Mouse (Mus musculus) hindbrain, embryonic 11.5 days (tissue): ENCODE results near the gene Camta1. TPM values are rescaled to one million over a fixed set of nuclear protein-coding genes. Genes with fewer than 3 reads are reported as not detected.

Source experiments
- ATAC-seq: fragments of 200-750 bp; cut with Nextera tagmentation; 2 replicates; pipeline ENCODE4 v1.8.0; 2017; ENCODE audit warnings: mild to moderate bottlenecking, moderate TSS enrichment, moderate library complexity; ENCODE audit not compliant: low FRiP score
- DNase-seq: peaks from one replicate; pipeline ENCODE4 v3.0.0-alpha.2; 2015; ENCODE audit warnings: low spot score
- H3K27ac ChIP-seq: fragments of 300-500 bp; sonication (generic); 2 replicates; pipeline ENCODE4 v1.5.1; 2014; ENCODE audit warnings: mild to moderate bottlenecking, low read depth, low read length
- H3K27me3 ChIP-seq: fragments of 300-500 bp; sonication (generic); 2 replicates; pipeline ENCODE4 v1.6.1; 2014; ENCODE audit warnings: mild to moderate bottlenecking, low read length, moderate library complexity, mixed read lengths; ENCODE audit not compliant: control insufficient read depth, insufficient read depth
- H3K36me3 ChIP-seq: fragments of 300-500 bp; sonication (generic); 2 replicates; pipeline ENCODE4 v1.6.1; 2014; ENCODE audit warnings: mild to moderate bottlenecking, low read length, moderate library complexity, mixed read lengths; ENCODE audit not compliant: control insufficient read depth, insufficient read depth
- H3K4me1 ChIP-seq: fragments of 300-500 bp; sonication (generic); replicated peaks from 2 replicates; pipeline ENCODE4 v1.6.1; 2014; ENCODE audit warnings: low read length, mixed read lengths; ENCODE audit not compliant: control insufficient read depth, insufficient read depth
- H3K4me2 ChIP-seq: fragments of 300-500 bp; sonication (generic); replicated peaks from 2 replicates; pipeline ENCODE4 v1.6.1; 2014; ENCODE audit warnings: mild to moderate bottlenecking, low read depth, low read length
- H3K4me3 ChIP-seq: fragments of 300-500 bp; sonication (generic); 2 replicates; pipeline ENCODE4 v1.5.1; 2014; ENCODE audit warnings: low read depth, low read length
- H3K9ac ChIP-seq: fragments of 300-500 bp; sonication (generic); 2 replicates; pipeline ENCODE4 v1.6.1; 2014; ENCODE audit warnings: low read depth, low read length
- H3K9me3 ChIP-seq: fragments of 300-500 bp; sonication (generic); 2 replicates; pipeline ENCODE4 v1.6.1; 2016; ENCODE audit warnings: low read length; ENCODE audit not compliant: control insufficient read depth
- WGBS: fragments of 180-500 bp; shearing (Covaris S2); extraction: QIAGEN DNeasy Blood & Tissue Kit; methylation state at CpG from one replicate; pipeline ENCODE4 v1.1.7; 2014; 5-methylcytosine and 5-hydroxymethylcytosine counted together
- polyA plus RNA-seq: library from polyadenylated mRNA; unstranded; fragments of >200 nt; fragmentation: Nextera tagmentation; extraction: Ambion mirVana; gene quantifications from 2 replicates; pipeline ENCODE4 v1.2.1, GENCODE M21; 2014

The Camta1 gene
- polyA plus RNA-seq, 1 experiment from 2014 or later, result 130 TPM

DNA sequence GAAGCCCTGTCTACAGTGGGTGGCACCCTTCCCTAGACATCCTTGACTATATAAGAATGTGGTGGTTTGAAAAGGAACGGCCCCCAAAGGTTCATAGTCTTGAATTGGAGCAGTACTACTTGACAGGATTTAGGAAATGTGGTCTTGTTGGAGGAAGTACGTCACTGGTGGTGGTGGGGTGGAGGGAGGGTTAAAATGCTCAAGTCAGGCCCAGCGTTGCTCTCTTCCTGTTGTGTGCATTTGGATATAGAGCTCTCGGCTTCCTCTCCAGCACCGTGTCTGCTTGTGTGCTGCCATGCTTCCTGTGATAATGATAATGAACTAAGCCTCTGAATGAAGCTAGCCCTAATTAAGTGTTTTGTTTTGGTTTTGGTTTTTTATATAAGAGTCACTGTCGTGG is 114.0 kb downstream of the Camta1 start:
- 88% methylated on average over 6 of the region's 6 CpGs for WGBS
- Histone ChIP-seq H3K36me3 (no peaks in the 10 kb centered on the region), H3K9me3 (no peaks in the 10 kb centered on the region), H3K27me3 (no peaks in the 10 kb centered on the region), H3K4me2 (no peak overlapping the region), H3K4me3 (no peak overlapping the region), H3K9ac (no peak overlapping the region), H3K4me1 (no peaks in the 10 kb centered on the region; the same call in 1 of the 2 replicates), H3K27ac (no peak overlapping the region)
- no peak for DNase-seq
- ATAC-seq, result no peak

DNA sequence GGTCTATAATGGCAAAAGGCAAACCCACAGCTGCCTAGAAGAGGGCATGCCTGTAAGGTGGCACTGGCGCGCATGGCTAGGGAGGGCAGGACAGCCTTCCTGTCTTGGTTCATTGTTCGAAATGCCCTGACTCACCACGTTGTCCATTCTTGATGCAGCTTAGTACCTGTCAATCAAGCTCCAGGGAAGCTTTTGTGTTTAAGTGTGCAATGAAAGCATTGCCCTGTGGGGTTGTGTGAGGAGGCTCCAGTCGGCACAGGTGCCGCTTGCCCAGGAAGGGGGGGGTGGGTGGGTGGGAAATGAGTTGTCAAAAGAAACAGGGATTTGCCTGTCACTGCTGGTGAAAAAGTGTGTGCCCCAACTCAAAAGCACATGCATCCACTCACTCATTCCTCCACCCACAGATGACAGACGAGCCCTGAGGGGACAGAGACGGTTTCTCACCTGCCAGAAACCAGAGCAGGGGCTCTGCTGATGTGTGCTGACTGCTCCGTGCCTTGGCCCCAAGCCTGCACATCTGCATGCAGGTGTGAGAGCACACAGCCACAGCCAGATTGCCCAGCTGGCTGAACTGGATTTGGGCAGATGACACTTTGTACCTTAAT is 115.6 kb downstream of the Camta1 start:
- DNase-seq, result no peak
- no peak overlapping the region for H3K27ac ChIP-seq

GRCm38 (mm10) chr4:151741249-151742137 is 120.2 kb downstream of the Camta1 start:
- no peak overlapping the region for H3K4me2 ChIP-seq
- no peak overlapping the region for H3K9ac ChIP-seq
- no peak overlapping the region for H3K27ac ChIP-seq
- no peak for ATAC-seq
- no peaks in the 10 kb centered on the region for H3K36me3 ChIP-seq
- 69% methylated on average over 20 of the region's 20 CpGs for WGBS
- H3K4me1 ChIP-seq, result peaks cover 4% of the 10 kb centered on the region; the same call in 1 of the 2 replicates
- no peaks in the 10 kb centered on the region for H3K27me3 ChIP-seq
- H3K9me3 ChIP-seq, result no peaks in the 10 kb centered on the region
- no peak for DNase-seq
- no peak overlapping the region for H3K4me3 ChIP-seq

More for the DNA sequence above, 115.6 kb downstream of the Camta1 start:
- Histone ChIP-seq H3K9ac (no peak overlapping the region), H3K9me3 (no peaks in the 10 kb centered on the region), H3K4me1 (peaks cover 4% of the 10 kb centered on the region; the same call in 1 of the 2 replicates), H3K27me3 (no peaks in the 10 kb centered on the region), H3K4me3 (no peak overlapping the region), H3K4me2 (no peak overlapping the region), H3K36me3 (no peaks in the 10 kb centered on the region)
- ATAC-seq, result no peak
- WGBS, result 46% methylated on average over 9 of the region's 9 CpGs

GRCm38 (mm10) chr4:151739348-151739956 is 122.2 kb downstream of the Camta1 start:
- no peak for ATAC-seq
- H3K4me3 ChIP-seq, result no peak overlapping the region
- H3K4me1 ChIP-seq, result 0 out of 2 replicates have a peak, but pooled peaks cover 4% of the 10 kb centered on the region
- 86% methylated on average over 12 of the region's 12 CpGs for WGBS
- no peak overlapping the region for H3K9ac ChIP-seq
- no peak overlapping the region for H3K27ac ChIP-seq
- H3K36me3 ChIP-seq, result no peaks in the 10 kb centered on the region
- no peak for DNase-seq
- H3K27me3 ChIP-seq, result no peaks in the 10 kb centered on the region
- no peaks in the 10 kb centered on the region for H3K9me3 ChIP-seq
- H3K4me2 ChIP-seq, result no peak overlapping the region

GRCm38 (mm10) chr4:151738875-151739274 is 122.8 kb downstream of the Camta1 start:
- Histone ChIP-seq H3K9me3 (no peaks in the 10 kb centered on the region), H3K27me3 (no peaks in the 10 kb centered on the region), H3K36me3 (no peaks in the 10 kb centered on the region), H3K9ac (no peak overlapping the region), H3K4me3 (no peak overlapping the region), H3K4me1 (0 out of 2 replicates have a peak, but pooled peaks cover 4% of the 10 kb centered on the region), H3K4me2 (no peak overlapping the region), H3K27ac (no peak overlapping the region)
- no peak for ATAC-seq
- DNase-seq, result no peak
- 77% methylated on average over 11 of the region's 11 CpGs for WGBS

DNA sequence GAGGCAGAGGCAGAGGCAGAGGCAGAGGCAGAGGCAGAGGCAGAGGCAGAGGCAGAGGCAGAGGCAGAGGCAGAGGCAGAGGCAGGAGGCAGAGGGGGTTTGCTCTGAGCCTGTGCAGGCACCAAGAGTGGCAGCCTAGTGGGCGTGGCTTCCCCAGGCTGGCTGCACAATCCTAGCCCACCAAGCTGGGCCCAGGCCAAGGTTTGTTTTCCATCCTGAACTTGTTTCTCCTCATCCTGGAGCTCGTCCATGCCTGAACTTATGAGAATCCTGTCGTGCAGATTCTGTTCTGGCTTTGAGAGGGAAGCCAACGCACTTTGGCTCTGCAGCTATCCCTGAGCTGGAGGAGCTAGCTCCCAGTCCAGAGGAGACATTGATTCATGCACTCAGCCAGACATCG is 123.4 kb downstream of the Camta1 start:
- Histone ChIP-seq H3K4me1 (0 out of 2 replicates have a peak, but pooled peaks cover 4% of the 10 kb centered on the region), H3K9me3 (no peaks in the 10 kb centered on the region), H3K27ac (no peak overlapping the region), H3K4me2 (no peak overlapping the region), H3K4me3 (no peak overlapping the region), H3K27me3 (no peaks in the 10 kb centered on the region), H3K9ac (no peak overlapping the region), H3K36me3 (no peaks in the 10 kb centered on the region)
- no peak for ATAC-seq
- DNase-seq, result no peak
- 88% methylated on average over 5 of the region's 5 CpGs for WGBS

DNA sequence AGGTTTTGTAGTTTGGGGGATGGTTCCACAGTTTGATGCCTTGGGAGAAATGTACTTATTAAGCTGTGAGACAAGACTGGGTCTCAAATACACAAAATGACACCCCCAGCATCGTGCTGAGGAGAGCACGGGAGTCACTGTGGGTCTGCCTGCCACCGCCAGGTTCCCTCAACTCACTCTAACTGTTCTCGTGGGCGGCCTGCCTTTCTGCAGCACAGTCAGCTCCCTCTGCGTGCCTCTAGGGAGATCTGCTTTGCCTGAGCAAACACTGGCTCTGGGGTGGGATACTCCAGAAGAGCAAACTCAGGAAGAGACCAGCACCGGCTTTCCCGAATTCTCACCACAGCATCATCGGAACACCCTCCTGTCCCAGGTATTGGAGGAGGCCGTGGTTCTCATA is 129.0 kb downstream of the Camta1 start:
- Histone ChIP-seq H3K4me2 (no peak overlapping the region), H3K27ac (no peak overlapping the region), H3K9me3 (no peaks in the 10 kb centered on the region), H3K36me3 (no peaks in the 10 kb centered on the region), H3K9ac (no peak overlapping the region), H3K4me3 (no peak overlapping the region), H3K4me1 (no peaks in the 10 kb centered on the region), H3K27me3 (no peaks in the 10 kb centered on the region)
- DNase-seq (no peak), ATAC-seq (no peak)
- WGBS, result 78% methylated on average over 10 of the region's 10 CpGs

DNA sequence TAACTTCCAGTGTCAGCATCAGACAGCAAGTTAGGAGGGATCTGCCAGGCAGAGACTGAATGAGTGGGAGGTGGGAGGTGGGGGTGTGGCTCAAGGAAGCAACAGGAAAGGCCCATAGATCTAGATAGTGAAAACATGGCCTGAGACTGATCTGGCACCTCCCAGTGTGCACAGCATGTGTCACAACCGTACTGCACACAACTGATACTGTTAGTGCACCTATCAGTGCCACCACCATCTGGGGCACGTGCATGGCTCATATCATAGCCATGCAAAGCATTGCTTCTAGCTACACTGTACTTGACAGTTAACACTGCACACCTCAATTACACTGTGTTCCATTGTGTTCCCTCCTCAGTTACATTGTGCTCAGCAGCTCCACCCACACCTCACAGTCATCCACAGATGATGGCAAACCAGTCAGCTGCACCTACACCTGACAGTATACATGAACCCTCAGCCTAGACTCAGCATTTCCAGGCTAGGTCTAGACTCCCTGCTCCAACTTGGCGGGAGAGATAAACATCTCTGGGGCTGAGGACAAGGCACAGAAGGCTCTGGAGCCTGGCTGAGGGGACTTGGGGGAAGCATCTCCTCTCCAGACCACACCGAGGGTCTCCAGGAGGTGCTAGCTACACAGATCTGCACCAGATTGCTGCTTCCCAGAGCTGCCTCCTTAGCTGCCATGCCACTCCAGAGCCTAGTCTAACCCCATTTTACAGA is 131.5 kb downstream of the Camta1 start:
- no peak for DNase-seq
- H3K4me1 ChIP-seq, result no peaks in the 10 kb centered on the region
- WGBS, result 73% methylated on average over 4 of the region's 4 CpGs
- no peaks in the 10 kb centered on the region for H3K36me3 ChIP-seq
- no peak overlapping the region for H3K27ac ChIP-seq
- H3K9ac ChIP-seq, result no peak overlapping the region
- H3K4me2 ChIP-seq, result no peak overlapping the region
- no peaks in the 10 kb centered on the region for H3K27me3 ChIP-seq
- H3K4me3 ChIP-seq, result no peak overlapping the region
- H3K9me3 ChIP-seq, result no peaks in the 10 kb centered on the region
- no peak for ATAC-seq
